Mouse (Mus musculus) embryo, embryonic 10.5 days (tissue): ENCODE measurements around the gene C1qtnf5.
A peak's percentile ranks its signal among the peaks of the same experiment; 100 is the strongest.
"Not testable (repeated sequence)": the region's sequence is repeated elsewhere in the genome, so short reads cannot be mapped to it uniquely, and the experiment has no call there.

Experiments
- DNase-seq: peaks from one replicate; pipeline ENCODE4 v3.0.0-alpha.2; 2015; ENCODE audit warnings: low spot score

Gene C1qtnf5

GRCm38 (mm10) chr9:44106596-44106995 lies 449 bp upstream of the C1qtnf5 start:
- no peak for DNase-seq

- DNase-seq: peak; percentile 66
Measured at GRCm38 (mm10) chr9:44107557-44108179, 623 bp downstream of the C1qtnf5 start.

GRCm38 (mm10) chr9:44108269-44109055 lies 1.4 kb downstream of the C1qtnf5 start:
- DNase-seq: no peak

GRCm38 (mm10) chr9:44109360-44110095 lies 2.5 kb downstream of the C1qtnf5 start:
- peak; percentile 86 for DNase-seq

- DNase-seq: not testable (repeated sequence)
Measured at GRCm38 (mm10) chr9:44111909-44112308, 4.9 kb downstream of the C1qtnf5 start.

- DNase-seq: peak; percentile 99
Measured at GRCm38 (mm10) chr9:44113105-44113789, 6.2 kb downstream of the C1qtnf5 start, which contains the start of the genes Gm49380 and Rnf26. Gene Gm49380 (minus strand): TSS chr9:44113500. Gene Rnf26 (minus strand): TSS chr9:44113517.

GRCm38 (mm10) chr9:44114453-44114852 lies 7.4 kb downstream of the C1qtnf5 start:
- no peak for DNase-seq

- DNase-seq: no peak
Measured at GRCm38 (mm10) chr9:44115599-44115998, 8.6 kb downstream of the C1qtnf5 start.

- no peak for DNase-seq
Measured at GRCm38 (mm10) chr9:44116182-44116581, 9.1 kb downstream of the C1qtnf5 start.

GRCm38 (mm10) chr9:44119011-44119410 lies 12.0 kb downstream of the C1qtnf5 start:
- no peak for DNase-seq

- DNase-seq: no peak
Measured at GRCm38 (mm10) chr9:44119948-44120465, 13.0 kb downstream of the C1qtnf5 start.

GRCm38 (mm10) chr9:44124317-44124716 lies 17.3 kb downstream of the C1qtnf5 start:
- DNase-seq: no peak

GRCm38 (mm10) chr9:44125026-44125425 lies 18.0 kb downstream of the C1qtnf5 start:
- no peak for DNase-seq

- peak; percentile 96 for DNase-seq
Measured at GRCm38 (mm10) chr9:44125546-44126428, 18.7 kb downstream of the C1qtnf5 start.

GRCm38 (mm10) chr9:44126746-44127145 lies 19.7 kb downstream of the C1qtnf5 start:
- no peak for DNase-seq

- DNase-seq: no peak
Measured at GRCm38 (mm10) chr9:44127351-44127801, 20.3 kb downstream of the C1qtnf5 start.

GRCm38 (mm10) chr9:44129633-44130032 lies 22.6 kb downstream of the C1qtnf5 start:
- no peak for DNase-seq

GRCm38 (mm10) chr9:44130034-44130433 lies 23.0 kb downstream of the C1qtnf5 start:
- peak; percentile 86 for DNase-seq

GRCm38 (mm10) chr9:44130581-44131275 lies 23.7 kb downstream of the C1qtnf5 start:
- peak; percentile 80 for DNase-seq

GRCm38 (mm10) chr9:44131276-44131590 lies 24.2 kb downstream of the C1qtnf5 start:
- no peak for DNase-seq
